ENCODE assay signal across 8 mouse cellular contexts in the genomic region with DNA sequence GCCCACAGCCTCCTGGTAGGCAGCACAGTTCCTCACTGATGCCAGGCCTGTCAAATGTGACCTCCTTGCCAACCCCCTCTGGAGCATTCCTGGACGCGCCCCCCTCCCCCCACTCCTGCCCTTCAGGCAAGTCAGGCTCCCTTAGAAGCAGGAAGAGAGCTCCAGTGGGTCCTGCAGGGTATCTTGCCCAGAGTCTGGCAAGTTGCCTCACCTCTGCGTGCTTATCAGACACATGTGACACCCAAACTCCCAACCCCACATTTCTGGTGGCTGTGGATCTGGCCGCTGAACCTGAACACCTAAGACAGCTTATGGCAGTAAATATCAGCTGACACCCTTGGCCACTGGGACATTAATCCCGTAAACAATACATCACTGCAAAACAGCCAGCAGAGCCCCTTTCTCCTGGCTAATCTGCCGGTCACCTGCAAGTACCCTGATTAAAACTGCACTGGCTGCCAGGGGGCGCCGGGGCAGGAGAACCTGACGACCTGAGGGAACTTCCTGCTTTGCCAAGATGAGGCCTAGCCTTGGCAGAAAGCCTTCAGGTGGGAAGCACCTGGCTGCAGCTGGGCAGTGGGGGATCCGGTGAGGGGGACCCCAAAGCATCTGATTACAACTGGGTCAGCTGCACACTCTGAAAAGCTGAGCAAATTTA. TPM values are rescaled to one million over a fixed set of nuclear protein-coding genes. Genes with fewer than 3 reads are reported as not detected.
DNase-seq lines count a peak whose midpoint lies in the region; ATAC-seq and TF ChIP-seq lines count a peak whose summit lies in the region.

No protein-coding gene starts in this region.

- H3K4me3 ChIP-seq in lung, embryonic 15.5 days = no peak overlapping the region
- no peak overlapping the region for H3K4me3 ChIP-seq in embryonic facial prominence, embryonic 15.5 days (replicated peaks)
- H3K4me3 ChIP-seq in hindbrain, embryonic 13.5 days = no peak overlapping the region
- H3K4me3 ChIP-seq in liver, embryonic 11.5 days (ENCODE audit: low read depth, low read length) = no peak overlapping the region
- no peak overlapping the region for H3K4me3 ChIP-seq in small intestine, adult 2 months (ENCODE audit: low read depth, low read length)

- WGBS in lung, embryonic 15.5 days = 15% methylated on average over 10 of the region's 10 CpGs
- WGBS in embryonic facial prominence, embryonic 15.5 days = 17% methylated on average over 10 of the region's 10 CpGs
- WGBS in hindbrain, embryonic 13.5 days = 14% methylated on average over 10 of the region's 10 CpGs
- 15% methylated on average over 10 of the region's 10 CpGs for WGBS in liver, embryonic 11.5 days
- 16% methylated on average over 10 of the region's 10 CpGs for WGBS in small intestine, adult 2 months

- no peak for DNase-seq in lung, postnatal 36 days
- no peak for DNase-seq in liver, embryonic 11.5 days (ENCODE audit: low spot score)
- DNase-seq in Muller cell, postnatal 12 days (ENCODE audit: inconsistent ontology term) = no peak
- no peak for DNase-seq in urinary bladder, postnatal 10 days (ENCODE audit: low spot score)

- H3K27ac ChIP-seq in lung, embryonic 15.5 days = peak overlapping the region; percentile 82
- peak overlapping the region; percentile 83 for H3K27ac ChIP-seq in embryonic facial prominence, embryonic 15.5 days (replicated peaks)
- H3K27ac ChIP-seq in hindbrain, embryonic 13.5 days = peak overlapping the region; percentile 93
- peak overlapping the region; percentile 52; the same call in 1 of the 2 replicates for H3K27ac ChIP-seq in liver, embryonic 11.5 days (ENCODE audit: low read depth, low read length)
- peak overlapping the region; percentile 35; the same call in 1 of the 2 replicates for H3K27ac ChIP-seq in small intestine, adult 2 months (ENCODE audit: insufficient read depth, low read depth, low read length)

- H3K27me3 ChIP-seq in lung, embryonic 15.5 days = no peaks in the 10 kb centered on the region
- no peaks in the 10 kb centered on the region for H3K27me3 ChIP-seq in embryonic facial prominence, embryonic 15.5 days
- no peaks in the 10 kb centered on the region for H3K27me3 ChIP-seq in hindbrain, embryonic 13.5 days
- no peaks in the 10 kb centered on the region for H3K27me3 ChIP-seq in liver, embryonic 11.5 days (replicated peaks; ENCODE audit: control insufficient read depth, insufficient read depth, low read length)
- H3K27me3 ChIP-seq in small intestine, adult 2 months (ENCODE audit: control insufficient read depth, insufficient read depth, low read length) = no peaks in the 10 kb centered on the region

- H3K36me3 ChIP-seq in lung, embryonic 15.5 days = 0 out of 2 replicates have a peak, but pooled peaks cover 3% of the 10 kb centered on the region
- peaks cover 5% of the 10 kb centered on the region; the same call in 1 of the 2 replicates for H3K36me3 ChIP-seq in embryonic facial prominence, embryonic 15.5 days
- peaks cover 9% of the 10 kb centered on the region for H3K36me3 ChIP-seq in hindbrain, embryonic 13.5 days
- no peaks in the 10 kb centered on the region for H3K36me3 ChIP-seq in liver, embryonic 11.5 days (ENCODE audit: control insufficient read depth, insufficient read depth, low read length)
- H3K36me3 ChIP-seq in small intestine, adult 2 months (ENCODE audit: control insufficient read depth, insufficient read depth, low read length) = no peaks in the 10 kb centered on the region

- no peak overlapping the region for H3K9ac ChIP-seq in lung, embryonic 15.5 days
- no peak overlapping the region for H3K9ac ChIP-seq in embryonic facial prominence, embryonic 15.5 days
- peak overlapping the region; percentile 31; the same call in 1 of the 2 replicates for H3K9ac ChIP-seq in hindbrain, embryonic 13.5 days
- 0 out of 2 replicates have a peak overlapping the region, but pooled peaks have one; percentile 25 for H3K9ac ChIP-seq in liver, embryonic 11.5 days (ENCODE audit: low read depth, low read length)

- H3K4me1 ChIP-seq in lung, embryonic 15.5 days = peaks cover 65% of the 10 kb centered on the region
- H3K4me1 ChIP-seq in embryonic facial prominence, embryonic 15.5 days = peaks cover 65% of the 10 kb centered on the region
- peaks cover 79% of the 10 kb centered on the region for H3K4me1 ChIP-seq in hindbrain, embryonic 13.5 days (replicated peaks)
- peaks cover 64% of the 10 kb centered on the region for H3K4me1 ChIP-seq in liver, embryonic 11.5 days (replicated peaks; ENCODE audit: control insufficient read depth, insufficient read depth, low read length)
- peaks cover 36% of the 10 kb centered on the region for H3K4me1 ChIP-seq in small intestine, adult 2 months (ENCODE audit: control insufficient read depth, insufficient read depth, insufficient read length, low read length)

- 0 out of 2 replicates have a peak, but pooled peaks have one; percentile 8 for ATAC-seq in lung, embryonic 15.5 days (ENCODE audit: borderline replicate concordance, extremely low read depth, low FRiP score, low TSS enrichment)
- no peak for ATAC-seq in embryonic facial prominence, embryonic 15.5 days (ENCODE audit: insufficient number of reproducible peaks, low FRiP score, low TSS enrichment, low read depth)
- no peak for ATAC-seq in hindbrain, embryonic 13.5 days (ENCODE audit: low FRiP score)
- ATAC-seq in liver, embryonic 11.5 days (replicated peaks; ENCODE audit: low FRiP score) = peak; percentile 46; the same call in 1 of the 2 replicates

- H3K9me3 ChIP-seq in lung, embryonic 15.5 days = no peaks in the 10 kb centered on the region
- no peaks in the 10 kb centered on the region for H3K9me3 ChIP-seq in embryonic facial prominence, embryonic 15.5 days (replicated peaks)
- no peaks in the 10 kb centered on the region for H3K9me3 ChIP-seq in hindbrain, embryonic 13.5 days
- no peaks in the 10 kb centered on the region for H3K9me3 ChIP-seq in liver, embryonic 11.5 days (ENCODE audit: control insufficient read depth, low read length)

- TF ChIP-seq POLR2A in small intestine, adult 2 months (IDR thresholded peaks at IDR 0.05; ENCODE audit: low read depth, low read length) = no peak

- peak; percentile 11; the same call in 1 of the 2 replicates for TF ChIP-seq CTCF in small intestine, adult 2 months (IDR thresholded peaks at IDR 0.05; ENCODE audit: extremely low read depth, insufficient read length, insufficient replicate concordance, low read depth, low read length)

- no peak overlapping the region for H3K4me2 ChIP-seq in lung, embryonic 15.5 days
- no peak overlapping the region for H3K4me2 ChIP-seq in embryonic facial prominence, embryonic 15.5 days (replicated peaks)
- H3K4me2 ChIP-seq in hindbrain, embryonic 13.5 days = no peak overlapping the region
- H3K4me2 ChIP-seq in liver, embryonic 11.5 days = peak overlapping the region; percentile 36

RNA-seq across cellular contexts. Expression of gene Trim8, which starts 30.7 kb away (rescaled TPM):
- 22.2 and 27.8 TPM in 2 replicates for polyA plus RNA-seq in lung, embryonic 15.5 days (2015; fragmentation: Nextera tagmentation; extraction: Ambion mirVana)
- polyA plus RNA-seq in embryonic facial prominence, embryonic 15.5 days (2015; fragmentation: Nextera tagmentation; extraction: Ambion mirVana) = 20.7 and 21.7 TPM in 2 replicates
- 29.7 and 31.6 TPM in 2 replicates for polyA plus RNA-seq in hindbrain, embryonic 13.5 days (2015; fragmentation: Nextera tagmentation; extraction: Ambion mirVana)
- polyA plus RNA-seq in liver, embryonic 11.5 days (2014; fragmentation: Nextera tagmentation; extraction: Ambion mirVana) = 22.9 and 24.1 TPM in 2 replicates
- 42.3 and 54.8 TPM in 2 replicates for polyA plus RNA-seq in small intestine, adult 2 months (2012; rRNA removed)

RNA-seq across cellular contexts. Expression of gene Arl3, which starts 40.8 kb away (rescaled TPM):
- polyA plus RNA-seq in lung, embryonic 15.5 days (2015; fragmentation: Nextera tagmentation; extraction: Ambion mirVana) = 115 and 119 TPM in 2 replicates
- polyA plus RNA-seq in embryonic facial prominence, embryonic 15.5 days (2015; fragmentation: Nextera tagmentation; extraction: Ambion mirVana) = 149 TPM in 2 replicates
- polyA plus RNA-seq in hindbrain, embryonic 13.5 days (2015; fragmentation: Nextera tagmentation; extraction: Ambion mirVana) = 212 and 220 TPM in 2 replicates
- 42.6 and 50.5 TPM in 2 replicates for polyA plus RNA-seq in liver, embryonic 11.5 days (2014; fragmentation: Nextera tagmentation; extraction: Ambion mirVana)
- polyA plus RNA-seq in small intestine, adult 2 months (2012; rRNA removed) = 1.3 and 2.1 TPM in 2 replicates

RNA-seq across cellular contexts. Expression of gene Sfxn2, which starts 41.0 kb away (rescaled TPM):
- 27.9 and 28.3 TPM in 2 replicates for polyA plus RNA-seq in lung, embryonic 15.5 days (2015; fragmentation: Nextera tagmentation; extraction: Ambion mirVana)
- polyA plus RNA-seq in embryonic facial prominence, embryonic 15.5 days (2015; fragmentation: Nextera tagmentation; extraction: Ambion mirVana) = 21.8 and 21.9 TPM in 2 replicates
- polyA plus RNA-seq in hindbrain, embryonic 13.5 days (2015; fragmentation: Nextera tagmentation; extraction: Ambion mirVana) = 10.3 and 12.6 TPM in 2 replicates
- 24.7 and 26.2 TPM in 2 replicates for polyA plus RNA-seq in liver, embryonic 11.5 days (2014; fragmentation: Nextera tagmentation; extraction: Ambion mirVana)
- 1.3 and 1.6 TPM in 2 replicates for polyA plus RNA-seq in small intestine, adult 2 months (2012; rRNA removed)

Comparison
In these comparisons a context has a peak if more than half of its experiments do, and no peak if none do; other contexts are left out.
1. ATAC-seq: peak in lung, embryonic 15.5 days (single experiment) and liver, embryonic 11.5 days (single experiment); none in embryonic facial prominence, embryonic 15.5 days (single experiment) and hindbrain, embryonic 13.5 days (single experiment).
2. H3K27ac ChIP-seq: peak in every context shown above with its lines; median percentile 93 in hindbrain, embryonic 13.5 days; 83 in embryonic facial prominence, embryonic 15.5 days; 82 in lung, embryonic 15.5 days; 52 in liver, embryonic 11.5 days; 35 in small intestine, adult 2 months.
3. H3K9ac ChIP-seq: peak in hindbrain, embryonic 13.5 days (single experiment) and liver, embryonic 11.5 days (single experiment); none in lung, embryonic 15.5 days (single experiment) and embryonic facial prominence, embryonic 15.5 days (single experiment).
4. RNA of gene Arl3, which starts 40.8 kb away (polyA plus RNA-seq): 212 to 220 TPM in hindbrain, embryonic 13.5 days, 149 TPM in embryonic facial prominence, embryonic 15.5 days, 115 to 119 TPM in lung, embryonic 15.5 days and 42.6 to 50.5 TPM in liver, embryonic 11.5 days; 1.3 to 2.1 TPM in small intestine, adult 2 months; every median in the first group is over 10 times any median in the second.